24 mouse cellular contexts compared by ENCODE assay signal in genomic region chr10:115359066-115359465, GRCm38 (mm10). TPM values are rescaled to one million over a fixed set of nuclear protein-coding genes. Genes with fewer than 3 reads are reported as not detected.
DNase-seq lines count a peak whose midpoint lies in the region; ATAC-seq and TF ChIP-seq lines count a peak whose summit lies in the region.
"Had no signal": no experiment of that assay in that cellular context is flagged by ENCODE, and none has a peak within 500 bp of the region (broad histone marks: within the 10 kb centered on the region; RNA-seq: fewer than 3 reads in every experiment).

No protein-coding gene starts in this region.

- H3K27me3 ChIP-seq in kidney, embryonic 15.5 days: no peaks in the 10 kb centered on the region
- no peaks in the 10 kb centered on the region for H3K27me3 ChIP-seq in E14TG2a.4 (ENCODE audit: insufficient read depth, low read length)
- H3K27me3 ChIP-seq in intestine, postnatal 0 days (replicated peaks; ENCODE audit: control insufficient read depth, insufficient read depth, low read length): no peaks in the 10 kb centered on the region
- H3K27me3 ChIP-seq in midbrain, embryonic 11.5 days (ENCODE audit: control insufficient read depth, insufficient read depth, low read length): no peaks in the 10 kb centered on the region
- H3K27me3 ChIP-seq: forebrain, embryonic 12.5 days; liver, embryonic 13.5 days; midbrain, embryonic 13.5 days; neural tube, embryonic 12.5 days had no signal

- no peak for ATAC-seq in kidney, embryonic 15.5 days (replicated peaks; ENCODE audit: low FRiP score)
- peak; percentile 44 for ATAC-seq in intestine, postnatal 0 days
- ATAC-seq in midbrain, embryonic 11.5 days (ENCODE audit: low FRiP score): no peak
- ATAC-seq: midbrain, embryonic 13.5 days had no signal

- H3K27ac ChIP-seq in kidney, embryonic 15.5 days: no peak overlapping the region
- peak overlapping the region; percentile 65 for H3K27ac ChIP-seq in intestine, postnatal 0 days (ENCODE audit: low read depth, low read length)
- no peak overlapping the region for H3K27ac ChIP-seq in midbrain, embryonic 11.5 days (ENCODE audit: low read depth, low read length)
- H3K27ac ChIP-seq: embryonic facial prominence, embryonic 10.5 days; forebrain, embryonic 12.5 days; heart, adult 2 months; hindbrain, embryonic 14.5 days; liver, embryonic 13.5 days; midbrain, embryonic 13.5 days; neural tube, embryonic 12.5 days had no signal

- H3K4me3 ChIP-seq in kidney, embryonic 15.5 days (replicated peaks): no peak overlapping the region
- H3K4me3 ChIP-seq in E14TG2a.4 (replicated peaks; ENCODE audit: low read length): peak overlapping the region; percentile 62
- no peak overlapping the region for H3K4me3 ChIP-seq in intestine, postnatal 0 days (ENCODE audit: low read depth, low read length)
- no peak overlapping the region for H3K4me3 ChIP-seq in midbrain, embryonic 11.5 days (ENCODE audit: low read depth, low read length)
- H3K4me3 ChIP-seq: embryonic facial prominence, embryonic 10.5 days; forebrain, embryonic 12.5 days; heart, adult 2 months; liver, embryonic 13.5 days; midbrain, embryonic 13.5 days; neural tube, embryonic 12.5 days had no signal

- H3K9me3 ChIP-seq in kidney, embryonic 15.5 days (replicated peaks): no peaks in the 10 kb centered on the region
- H3K9me3 ChIP-seq in E14TG2a.4 (ENCODE audit: low read length): no peaks in the 10 kb centered on the region
- H3K9me3 ChIP-seq in intestine, postnatal 0 days (ENCODE audit: control insufficient read depth): no peaks in the 10 kb centered on the region
- H3K9me3 ChIP-seq in midbrain, embryonic 11.5 days (ENCODE audit: control insufficient read depth, low read length): no peaks in the 10 kb centered on the region
- H3K9me3 ChIP-seq: embryonic facial prominence, embryonic 10.5 days; forebrain, embryonic 12.5 days; G1E; liver, embryonic 13.5 days; midbrain, embryonic 13.5 days; neural tube, embryonic 12.5 days had no signal

- 89% methylated on average over 7 of the region's 7 CpGs for WGBS in kidney, embryonic 15.5 days
- 55% methylated on average over 7 of the region's 7 CpGs for WGBS in intestine, postnatal 0 days
- 87% methylated on average over 7 of the region's 7 CpGs for WGBS in midbrain, embryonic 11.5 days

- peaks cover 25% of the 10 kb centered on the region for H3K36me3 ChIP-seq in kidney, embryonic 15.5 days
- peaks cover 22% of the 10 kb centered on the region for H3K36me3 ChIP-seq in E14TG2a.4 (ENCODE audit: insufficient read depth, low read length)
- peaks cover 9% of the 10 kb centered on the region for H3K36me3 ChIP-seq in intestine, postnatal 0 days (ENCODE audit: control insufficient read depth, insufficient read depth)
- H3K36me3 ChIP-seq in midbrain, embryonic 11.5 days (ENCODE audit: control insufficient read depth, insufficient read depth, low read length): no peaks in the 10 kb centered on the region
- H3K36me3 ChIP-seq: liver, embryonic 13.5 days had no signal

- peak; percentile 79 for DNase-seq in kidney, adult 11 months
- peak; percentile 64 to 87 for DNase-seq in kidney, postnatal 36 days
- no peak for DNase-seq in lung, postnatal 10 days
- no peak for DNase-seq in frontal cortex, postnatal 25 days (ENCODE audit: low spot score in 2 of 2)
- DNase-seq in midbrain, embryonic 11.5 days (ENCODE audit: low spot score, missing footprints): no peak
- DNase-seq: cerebellum, adult 11-12 months; cerebellum, postnatal 36 days; gastrocnemius, postnatal 10 days; heart, adult 2 months; heart, postnatal 36 days; layer of hippocampus, adult 9-11 months; liver, embryonic 13.5 days; lung, embryonic 14.5 days; lung, postnatal 4 days; thymus, adult 18-20 months had no signal

- H3K4me2 ChIP-seq in kidney, embryonic 15.5 days: no peak overlapping the region
- peak overlapping the region; percentile 25; the same call in 1 of the 2 replicates for H3K4me2 ChIP-seq in intestine, postnatal 0 days (replicated peaks; ENCODE audit: low read depth)
- no peak overlapping the region for H3K4me2 ChIP-seq in midbrain, embryonic 11.5 days
- H3K4me2 ChIP-seq: forebrain, embryonic 12.5 days; hindbrain, embryonic 14.5 days; liver, embryonic 13.5 days; lung, embryonic 14.5 days; midbrain, embryonic 13.5 days; neural tube, embryonic 12.5 days had no signal

- no peak overlapping the region for H3K9ac ChIP-seq in kidney, embryonic 15.5 days
- no peak overlapping the region for H3K9ac ChIP-seq in intestine, postnatal 0 days (ENCODE audit: low read depth, low read length)
- no peak overlapping the region for H3K9ac ChIP-seq in midbrain, embryonic 11.5 days (ENCODE audit: low read length)
- H3K9ac ChIP-seq: forebrain, embryonic 12.5 days; hindbrain, embryonic 14.5 days; liver, embryonic 13.5 days; lung, embryonic 14.5 days; midbrain, embryonic 13.5 days; neural tube, embryonic 12.5 days had no signal

- TF ChIP-seq CTCF in E14TG2a.4 (conservative IDR thresholded peaks at IDR 0.05; ENCODE audit: low read length): no peak
- TF ChIP-seq CTCF in intestine, postnatal 0 days (IDR thresholded peaks at IDR 0.05; ENCODE audit: low read depth): peak; percentile 66

- peaks cover 14% of the 10 kb centered on the region for H3K4me1 ChIP-seq in kidney, embryonic 15.5 days
- peaks cover 85% of the 10 kb centered on the region for H3K4me1 ChIP-seq in E14TG2a.4 (replicated peaks; ENCODE audit: low read depth, low read length)
- H3K4me1 ChIP-seq in intestine, postnatal 0 days (replicated peaks; ENCODE audit: control insufficient read depth, insufficient read depth, low read length): no peaks in the 10 kb centered on the region
- H3K4me1 ChIP-seq in midbrain, embryonic 11.5 days (ENCODE audit: control insufficient read depth, insufficient read depth, low read length): peaks cover 5% of the 10 kb centered on the region

RNA-seq across cellular contexts. Expression of gene Tmem19, which starts 3.2 kb away (rescaled TPM):
- polyA plus RNA-seq in kidney, embryonic 15.5 days (2015; fragmentation: Nextera tagmentation; extraction: Ambion mirVana): 32.1 and 34.2 TPM in 2 replicates
- 47.4 and 50.7 TPM in 2 replicates for polyA plus RNA-seq in intestine, postnatal 0 days (2015; fragmentation: Nextera tagmentation; extraction: Ambion mirVana)
- 39.7 and 42.2 TPM in 2 replicates for polyA plus RNA-seq in midbrain, embryonic 11.5 days (2014; fragmentation: Nextera tagmentation; extraction: Ambion mirVana)

RNA-seq across cellular contexts. Expression of gene Thap2, which starts 25.2 kb away (rescaled TPM):
- 19.8 and 24.0 TPM in 2 replicates for polyA plus RNA-seq in kidney, embryonic 15.5 days (2015; fragmentation: Nextera tagmentation; extraction: Ambion mirVana)
- 10.0 and 10.4 TPM in 2 replicates for polyA plus RNA-seq in intestine, postnatal 0 days (2015; fragmentation: Nextera tagmentation; extraction: Ambion mirVana)
- 23.6 and 24.0 TPM in 2 replicates for polyA plus RNA-seq in midbrain, embryonic 11.5 days (2014; fragmentation: Nextera tagmentation; extraction: Ambion mirVana)

RNA-seq across cellular contexts. Expression of gene Zfc3h1, which starts 25.7 kb away (rescaled TPM):
- 19.9 and 21.5 TPM in 2 replicates for polyA plus RNA-seq in kidney, embryonic 15.5 days (2015; fragmentation: Nextera tagmentation; extraction: Ambion mirVana)
- polyA plus RNA-seq in intestine, postnatal 0 days (2015; fragmentation: Nextera tagmentation; extraction: Ambion mirVana): 11.5 and 12.0 TPM in 2 replicates
- 21.2 and 25.6 TPM in 2 replicates for polyA plus RNA-seq in midbrain, embryonic 11.5 days (2014; fragmentation: Nextera tagmentation; extraction: Ambion mirVana)

RNA-seq across cellular contexts. Expression of gene Rab21, which starts 43.7 kb away (rescaled TPM):
- polyA plus RNA-seq in kidney, embryonic 15.5 days (2015; fragmentation: Nextera tagmentation; extraction: Ambion mirVana): 5.3 and 5.4 TPM in 2 replicates
- 14.7 and 15.9 TPM in 2 replicates for polyA plus RNA-seq in intestine, postnatal 0 days (2015; fragmentation: Nextera tagmentation; extraction: Ambion mirVana)
- 9.7 and 9.8 TPM in 2 replicates for polyA plus RNA-seq in midbrain, embryonic 11.5 days (2014; fragmentation: Nextera tagmentation; extraction: Ambion mirVana)

Comparison
In these comparisons a context has a peak if more than half of its experiments do, and no peak if none do; other contexts are left out.
1. DNase-seq: peak in kidney, adult 11 months (single experiment) and kidney, postnatal 36 days (2 of 2); none in lung, postnatal 10 days (single experiment), frontal cortex, postnatal 25 days (0 of 2) and midbrain, embryonic 11.5 days (single experiment).